Mouse (Mus musculus): ENCODE results near the gene Gpr89. TPM values are rescaled to one million over a fixed set of nuclear protein-coding genes. Genes with fewer than 3 reads are reported as not detected.

Gpr89 gene
- polyA plus RNA-seq, 1 experiment from 2014 or later: 39.4 TPM

DNA sequence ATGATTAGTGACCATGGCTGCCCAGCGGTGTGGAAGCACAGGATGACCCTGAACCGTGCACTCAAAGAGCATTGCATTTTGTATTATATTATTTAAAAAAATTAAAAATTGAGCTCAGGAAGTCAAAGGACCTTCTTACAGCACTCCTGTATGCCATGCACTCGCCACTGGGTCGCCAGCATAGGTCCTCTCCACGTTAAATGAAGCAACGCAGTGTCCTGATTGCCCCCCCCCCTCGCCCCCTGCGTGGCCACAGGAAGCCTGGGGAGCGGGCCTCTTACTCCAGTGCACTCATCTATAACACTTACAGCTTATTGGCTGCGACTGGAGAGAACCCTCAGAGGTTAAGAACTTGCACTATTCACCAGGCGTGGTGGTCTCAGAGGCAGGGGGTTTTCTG, 79.9 kb downstream of the Gpr89 start:
- no peak for DNase-seq (ENCODE audit: low spot score)

DNA sequence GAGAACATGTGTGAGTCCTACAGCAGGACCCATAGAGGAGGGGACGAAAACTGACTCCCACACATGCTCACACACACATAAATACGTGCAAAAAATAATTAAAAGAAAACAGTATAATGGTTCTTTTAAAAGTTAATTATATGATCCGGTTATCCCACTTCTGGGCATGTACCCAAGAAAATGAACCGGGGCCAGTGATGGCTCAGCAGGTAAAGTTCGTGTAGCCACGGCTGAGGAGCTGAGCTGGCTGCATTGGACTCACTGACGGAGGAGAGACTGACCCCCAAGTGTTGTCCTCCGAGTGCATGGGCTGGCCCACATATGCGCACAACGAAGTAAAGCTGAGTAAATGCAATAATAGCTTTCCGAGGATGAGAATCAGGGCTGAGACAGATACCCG, 80.5 kb downstream of the Gpr89 start:
- no peak for DNase-seq (ENCODE audit: low spot score)

DNA sequence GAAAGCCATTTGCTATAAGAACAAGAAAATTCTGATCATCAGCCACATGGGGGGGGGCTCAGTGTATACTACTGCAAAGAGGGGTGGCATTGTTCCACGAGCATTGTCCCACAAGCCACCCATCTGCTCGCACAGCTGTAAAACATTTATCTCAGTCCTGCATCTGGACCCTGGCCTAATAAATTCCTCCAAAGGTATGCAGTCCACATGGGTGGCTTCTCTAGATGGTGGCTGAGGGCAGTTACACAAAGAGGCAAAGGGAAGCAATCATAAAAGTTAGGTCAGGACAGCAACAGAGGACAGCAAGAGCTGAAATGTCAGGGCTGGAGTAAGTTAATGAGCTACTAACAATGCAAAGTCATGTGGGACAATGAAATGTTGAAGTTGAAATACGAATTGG, 81.4 kb downstream of the Gpr89 start:
- no peak for DNase-seq (ENCODE audit: low spot score)

- no peak for DNase-seq (ENCODE audit: low spot score)
These were observed 83.6 kb downstream of the Gpr89 start for GRCm38 (mm10) chr3:96821581-96821980.

GRCm38 (mm10) chr3:96820116-96820915, 84.8 kb downstream of the Gpr89 start:
- DNase-seq (ENCODE audit: low spot score): no peak

Other genes with a start within 250 kb of the Gpr89 start
- gene Ankrd35, start 235.2 kb downstream of the Gpr89 start, polyA plus RNA-seq (2015; fragmentation: Nextera tagmentation; extraction: Ambion mirVana): 1.5 and 1.9 TPM in 2 replicates
- gene Pias3, start 209.0 kb downstream of the Gpr89 start, polyA plus RNA-seq (2015; fragmentation: Nextera tagmentation; extraction: Ambion mirVana): 11.9 and 12.3 TPM in 2 replicates
- gene Nudt17, start 196.8 kb downstream of the Gpr89 start, polyA plus RNA-seq (2015; fragmentation: Nextera tagmentation; extraction: Ambion mirVana): 19.5 and 20.7 TPM in 2 replicates
- gene Polr3c, start 177.7 kb downstream of the Gpr89 start, polyA plus RNA-seq (2015; fragmentation: Nextera tagmentation; extraction: Ambion mirVana): 31.8 and 34.5 TPM in 2 replicates
- 65.9 and 73.2 TPM in 2 replicates for gene Rnf115, start 177.7 kb downstream of the Gpr89 start, polyA plus RNA-seq (2015; fragmentation: Nextera tagmentation; extraction: Ambion mirVana)
- 1.2 and 1.4 TPM in 2 replicates for gene Pdzk1, start 76.1 kb downstream of the Gpr89 start, polyA plus RNA-seq (2015; fragmentation: Nextera tagmentation; extraction: Ambion mirVana)
- 26.3 and 29.8 TPM in 2 replicates for gene Cd160, start 76.0 kb downstream of the Gpr89 start, polyA plus RNA-seq (2015; fragmentation: Nextera tagmentation; extraction: Ambion mirVana)
- gene Gja5, start 653 bp downstream of the Gpr89 start, polyA plus RNA-seq (2015; fragmentation: Nextera tagmentation; extraction: Ambion mirVana): 1.5 and 1.8 TPM in 2 replicates
- 0.03 and 0.04 TPM in 2 replicates for gene Gja8, start 20.7 kb upstream of the Gpr89 start, polyA plus RNA-seq (2015; fragmentation: Nextera tagmentation; extraction: Ambion mirVana)